Mouse (Mus musculus): ENCODE results near the gene Gm13289. TPM values are rescaled to one million over a fixed set of nuclear protein-coding genes. Genes with fewer than 3 reads are reported as not detected.
"Not testable (repeated sequence)": the region's sequence is repeated elsewhere in the genome, so short reads cannot be mapped to it uniquely, and the experiment has no call there.

The Gm13289 gene
- total RNA-seq, 2 experiments from 2014 or later: not detected

DNA sequence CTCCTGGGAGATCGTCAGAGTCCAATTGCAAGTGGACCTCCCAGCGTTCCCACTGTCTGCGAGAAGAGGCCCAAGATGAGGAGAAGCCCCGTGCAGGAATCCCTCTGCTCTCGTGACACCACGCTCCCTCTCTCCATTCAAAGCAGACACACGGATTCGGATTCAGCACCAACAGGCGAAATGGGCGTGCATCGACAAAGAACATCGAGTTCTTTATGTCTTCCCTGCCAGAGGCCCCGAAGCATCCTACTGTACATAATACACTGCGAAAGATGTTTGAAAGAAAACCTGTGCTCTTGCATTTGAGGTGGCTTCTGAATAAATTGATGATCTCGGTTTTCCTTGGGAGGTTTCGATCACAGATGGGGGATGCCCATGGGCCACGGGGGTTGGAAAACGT, 3.6 kb downstream of the Gm13289 start:
- DNase-seq (ENCODE audit: low spot score in 2 of 2); intact Hi-C loops (cut with DNase I): not testable (repeated sequence)

- DNase-seq (ENCODE audit: low spot score in 2 of 2); intact Hi-C loops (cut with DNase I): not testable (repeated sequence)
Measured at GRCm38 (mm10) chr4:88781831-88782230, 5.1 kb downstream of the Gm13289 start, which contains the start of gene Ifnz. Gene Ifnz (plus strand): TSS chr4:88782131.

DNA sequence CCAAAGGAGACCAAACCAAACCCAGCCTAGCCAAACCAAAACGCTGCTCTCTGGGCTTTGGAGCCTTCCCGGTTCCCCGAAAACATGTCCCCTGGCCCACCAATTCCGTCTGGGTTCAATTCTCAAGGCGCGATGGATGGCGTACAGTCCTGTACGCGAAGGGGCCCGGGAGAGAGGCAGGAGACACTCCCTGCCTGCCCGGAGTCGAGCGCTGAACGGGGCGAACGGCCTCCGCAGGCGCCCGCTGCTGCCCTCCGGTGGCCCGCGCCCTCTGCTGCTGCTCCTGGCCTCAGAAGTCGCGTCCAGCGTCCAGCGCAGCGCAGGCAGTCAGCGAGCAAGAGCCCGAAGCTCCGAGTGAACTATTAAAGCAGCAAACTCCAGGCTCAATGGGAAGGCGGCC, 5.6 kb downstream of the Gm13289 start:
- intact Hi-C loops (cut with DNase I); DNase-seq (ENCODE audit: low spot score in 2 of 2): not testable (repeated sequence)

- intact Hi-C loops (cut with DNase I): not testable (repeated sequence)
Measured at GRCm38 (mm10) chr4:88785409-88785808, 8.7 kb downstream of the Gm13289 start, which contains the start of gene Gm13276. Gene Gm13276 (plus strand): TSS chr4:88785709.

DNA sequence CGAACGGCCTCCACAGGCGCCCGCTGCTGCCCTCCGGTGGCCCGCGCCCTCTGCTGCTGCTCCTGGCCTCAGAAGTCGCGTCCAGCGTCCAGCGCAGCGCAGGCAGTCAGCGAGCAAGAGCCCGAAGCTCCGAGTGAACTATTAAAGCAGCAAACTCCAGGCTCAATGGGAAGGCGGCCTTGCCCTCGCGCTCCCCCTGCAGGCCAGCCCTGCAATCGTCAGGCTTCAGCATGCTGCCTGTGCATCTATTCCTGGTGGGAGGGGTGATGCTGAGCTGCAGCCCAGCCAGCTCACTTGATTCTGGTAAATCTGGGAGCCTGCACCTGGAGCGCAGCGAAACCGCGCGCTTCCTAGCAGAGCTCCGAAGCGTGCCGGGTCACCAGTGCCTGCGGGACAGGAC, 11.7 kb downstream of the Gm13289 start, which contains the start of gene Gm13277:
Gene Gm13277, plus strand, starts transcription at position 231 of the 400 bp plus-strand sequence.
- DNase-seq (ENCODE audit: low spot score in 2 of 2): peak; percentile 56 to 76
- intact Hi-C loops (cut with DNase I): not testable (repeated sequence)

More at GRCm38 (mm10) chr4:88785409-88785808, 8.7 kb downstream of the Gm13289 start, which contains the start of gene Gm13276:
- not testable (repeated sequence) for DNase-seq (ENCODE audit: low spot score in 2 of 2)

DNA sequence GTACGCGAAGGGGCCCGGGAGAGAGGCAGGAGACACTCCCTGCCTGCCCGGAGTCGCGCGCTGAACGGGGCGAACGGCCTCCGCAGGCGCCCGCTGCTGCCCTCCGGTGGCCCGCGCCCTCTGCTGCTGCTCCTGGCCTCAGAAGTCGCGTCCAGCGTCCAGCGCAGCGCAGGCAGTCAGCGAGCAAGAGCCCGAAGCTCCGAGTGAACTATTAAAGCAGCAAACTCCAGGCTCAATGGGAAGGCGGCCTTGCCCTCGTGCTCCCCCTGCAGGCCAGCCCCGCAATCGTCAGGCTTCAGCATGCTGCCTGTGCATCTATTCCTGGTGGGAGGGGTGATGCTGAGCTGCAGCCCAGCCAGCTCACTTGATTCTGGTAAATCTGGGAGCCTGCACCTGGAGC, 14.5 kb downstream of the Gm13289 start, which contains the start of gene Gm13278:
Gene Gm13278, plus strand, starts transcription at position 301 of the 400 bp plus-strand sequence.
- DNase-seq (ENCODE audit: low spot score in 2 of 2); intact Hi-C loops (cut with DNase I): not testable (repeated sequence)

- peak; percentile 32 to 41 for DNase-seq (ENCODE audit: low spot score in 2 of 2)
- intact Hi-C loops (cut with DNase I): not testable (repeated sequence)
Measured at GRCm38 (mm10) chr4:88793936-88794675, 17.4 kb downstream of the Gm13289 start, which contains the start of gene Gm13275. Gene Gm13275 (plus strand): TSS chr4:88794487.

GRCm38 (mm10) chr4:88797097-88797496, 20.4 kb downstream of the Gm13289 start, which contains the start of gene Gm13279:
Gene Gm13279 (plus strand): TSS chr4:88797397.
- DNase-seq (ENCODE audit: low spot score in 2 of 2); intact Hi-C loops (cut with DNase I): not testable (repeated sequence)

GRCm38 (mm10) chr4:88799365-88799764, 22.6 kb downstream of the Gm13289 start, which contains the start of gene Gm13285:
Gene Gm13285 (plus strand): TSS chr4:88799665.
- DNase-seq (ENCODE audit: low spot score in 2 of 2); intact Hi-C loops (cut with DNase I): not testable (repeated sequence)

GRCm38 (mm10) chr4:88802954-88803353, 26.2 kb downstream of the Gm13289 start, which contains the start of gene Gm13287:
Gene Gm13287 (plus strand): TSS chr4:88803254.
- DNase-seq (ENCODE audit: low spot score in 2 of 2); intact Hi-C loops (cut with DNase I): not testable (repeated sequence)

- intact Hi-C loops (cut with DNase I); DNase-seq (ENCODE audit: low spot score in 2 of 2): not testable (repeated sequence)
Measured at GRCm38 (mm10) chr4:88805231-88805630, 28.5 kb downstream of the Gm13289 start, which contains the start of gene Gm13288. Gene Gm13288 (plus strand): TSS chr4:88805531.

GRCm38 (mm10) chr4:88805761-88806160, 29.0 kb downstream of the Gm13289 start:
- intact Hi-C loops (cut with DNase I); DNase-seq (ENCODE audit: low spot score in 2 of 2): not testable (repeated sequence)

DNA sequence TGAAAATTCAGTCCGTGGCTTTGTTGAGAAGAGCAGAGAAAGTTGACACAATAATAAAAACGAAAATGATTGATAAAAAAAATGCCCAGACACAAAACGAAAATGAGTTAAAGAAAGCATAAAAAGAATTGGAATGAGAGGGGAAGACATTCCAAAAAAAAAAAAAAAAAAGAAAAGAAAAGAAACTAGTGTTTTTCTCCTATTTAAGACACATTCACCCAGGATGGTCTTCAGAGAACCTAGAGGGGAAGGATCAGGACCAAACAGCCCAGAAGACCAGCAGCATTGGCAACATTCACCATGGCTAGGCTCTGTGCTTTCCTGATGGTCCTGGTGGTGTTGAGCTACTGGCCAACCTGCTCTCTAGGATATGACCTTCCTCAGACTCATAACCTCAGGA, 39.2 kb downstream of the Gm13289 start, which contains the start of gene Ifna7:
Gene Ifna7, plus strand, starts transcription at position 301 of the 400 bp plus-strand sequence.
- no peak for DNase-seq (ENCODE audit: low spot score in 2 of 2)
- intact Hi-C loops (cut with DNase I): no loop called here

DNA sequence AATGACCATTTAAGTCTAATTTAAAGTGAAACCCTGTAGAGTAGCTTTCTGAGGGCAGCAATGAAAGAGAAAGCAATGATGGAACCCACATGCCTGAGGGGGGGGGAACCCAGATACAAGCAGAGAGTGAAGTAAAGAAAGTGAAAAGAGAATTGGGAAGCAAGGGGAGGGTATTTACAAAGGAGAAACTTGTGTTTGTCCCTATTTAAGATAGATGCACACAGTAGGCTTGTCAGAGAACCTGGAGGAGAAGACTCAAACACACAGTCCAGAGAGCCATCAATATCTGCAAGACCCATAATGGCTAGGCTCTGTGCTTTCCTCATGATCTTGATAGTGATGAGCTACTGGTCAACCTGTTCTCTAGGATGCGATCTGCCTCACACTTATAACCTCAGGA, 42.9 kb downstream of the Gm13289 start, which contains the start of gene Ifna11:
Gene Ifna11, plus strand, starts transcription at position 301 of the 400 bp plus-strand sequence.
- intact Hi-C loops (cut with DNase I): no loop called here
- DNase-seq (ENCODE audit: low spot score in 2 of 2): no peak

- DNase-seq (ENCODE audit: low spot score in 2 of 2): peak in 1 of 2 experiments; percentile 19
- intact Hi-C loops (cut with DNase I): no loop called here
Measured at GRCm38 (mm10) chr4:88822995-88823394, 46.3 kb downstream of the Gm13289 start.

Other genes with a start within 250 kb of the Gm13289 start
- gene Ifna15, start 218.7 kb upstream of the Gm13289 start, total RNA-seq (2021): not detected
- not detected for gene Ifna14, start 205.1 kb upstream of the Gm13289 start, total RNA-seq (2021)
- not detected for gene Ifna9, start 184.5 kb upstream of the Gm13289 start, total RNA-seq (2021)
- not detected for gene Ifna12, start 173.5 kb upstream of the Gm13289 start, total RNA-seq (2021)
- not detected for gene C87499, start 142.5 kb upstream of the Gm13289 start, total RNA-seq (2021)
- gene Ifna13, start 132.5 kb upstream of the Gm13289 start, total RNA-seq (2021): not detected
- not detected for gene Ifna16, start 100.0 kb upstream of the Gm13289 start, total RNA-seq (2021)
- not detected for gene Ifna2, start 93.0 kb upstream of the Gm13289 start, total RNA-seq (2021)
- not detected for gene Ifnab, start 85.6 kb upstream of the Gm13289 start, total RNA-seq (2021)
- 1 to 10 TPM; 1.2 to 1.4 TPM for gene Gm26566, start 55.1 kb upstream of the Gm13289 start, total RNA-seq (2021)
- gene Klhl9, start 54.5 kb upstream of the Gm13289 start, total RNA-seq (2021): 100 to 1,000 TPM; 104 to 108 TPM
- not detected for gene Gm13271, start 22.1 kb upstream of the Gm13289 start, total RNA-seq (2021)
- not detected for gene Gm13283, start 16.8 kb upstream of the Gm13289 start, total RNA-seq (2021)
- not detected for gene Gm13290, start 3.1 kb upstream of the Gm13289 start, total RNA-seq (2021)
- not detected for gene Gm13272, start 2.9 kb downstream of the Gm13289 start, total RNA-seq (2021)
- gene Ifnz, start 5.2 kb downstream of the Gm13289 start, total RNA-seq (2021): not detected
- not detected for gene Gm13276, start 8.8 kb downstream of the Gm13289 start, total RNA-seq (2021)
- not detected for gene Gm13277, start 11.7 kb downstream of the Gm13289 start, total RNA-seq (2021)
- gene Gm13278, start 14.6 kb downstream of the Gm13289 start, total RNA-seq (2021): not detected
- not detected for gene Gm13275, start 17.6 kb downstream of the Gm13289 start, total RNA-seq (2021)
- not detected for gene Gm13279, start 20.5 kb downstream of the Gm13289 start, total RNA-seq (2021)
- gene Gm13285, start 22.7 kb downstream of the Gm13289 start, total RNA-seq (2021): not detected
- gene Gm13287, start 26.3 kb downstream of the Gm13289 start, total RNA-seq (2021): not detected
- not detected for gene Gm13288, start 28.6 kb downstream of the Gm13289 start, total RNA-seq (2021)
- gene Ifna7, start 39.3 kb downstream of the Gm13289 start, total RNA-seq (2021): not detected
- not detected for gene Ifna11, start 43.0 kb downstream of the Gm13289 start, total RNA-seq (2021)
- not detected for gene Ifna6, start 50.5 kb downstream of the Gm13289 start, total RNA-seq (2021)
- not detected for gene Ifna5, start 58.6 kb downstream of the Gm13289 start, total RNA-seq (2021)
- gene Ifna4, start 64.9 kb downstream of the Gm13289 start, total RNA-seq (2021): not detected
- not detected for gene Ifna1, start 73.2 kb downstream of the Gm13289 start, total RNA-seq (2021)
- gene Ifne, start 103.3 kb downstream of the Gm13289 start, total RNA-seq (2021): not detected